Mouse (Mus musculus): ENCODE data around the gene Thrb. TPM values are rescaled to one million over a fixed set of nuclear protein-coding genes. Genes with fewer than 3 reads are reported as not detected.

Gene Thrb
- total and polyA plus RNA-seq, 3 experiments = not detected

DNA sequence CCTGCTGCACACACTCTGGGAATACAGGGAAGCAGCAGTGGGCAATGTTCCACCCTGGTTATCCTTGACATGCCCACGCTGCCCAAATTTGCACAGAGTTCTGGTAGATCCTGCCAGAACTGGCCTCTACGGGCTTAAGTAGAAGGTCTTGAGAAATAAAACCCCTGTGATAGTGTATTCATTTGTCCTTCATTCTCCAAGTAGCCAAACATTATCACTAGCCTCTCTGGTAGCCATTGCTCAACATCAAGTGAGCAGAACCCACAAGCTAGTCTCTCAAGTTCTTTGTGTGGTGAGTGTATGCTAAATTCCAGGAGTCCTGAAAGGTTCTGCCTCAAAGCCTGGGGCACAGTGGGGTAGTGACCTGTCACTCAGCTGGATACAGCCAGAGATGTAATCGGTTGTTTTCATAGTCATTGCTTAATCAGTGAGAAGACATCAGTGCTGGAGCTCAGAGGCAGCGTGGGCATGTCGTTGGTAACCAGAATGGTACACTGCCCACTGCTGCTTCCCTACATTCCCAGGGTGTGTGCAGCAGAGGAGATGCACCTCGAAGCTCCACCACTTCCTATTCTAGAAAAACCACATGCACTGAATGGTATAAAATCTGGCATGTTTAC, 203.8 kb downstream of the Thrb start:
- Histone ChIP-seq H3K4me1 (ENCODE audit: control insufficient read depth in 1 of 2, insufficient read depth in 2 of 2, low read length in 2 of 2) (no peaks in the 10 kb centered on the region), H3K79me2 (ENCODE audit: control insufficient read depth, insufficient read depth, low read length, poor library complexity) (no peaks in the 10 kb centered on the region), H3K27me3 (ENCODE audit: control insufficient read depth in 1 of 2, insufficient read depth in 2 of 2, low read length in 2 of 2) (no peaks in the 10 kb centered on the region), H3K9ac (ENCODE audit: control insufficient read depth, low read depth, low read length, poor library complexity, severe bottlenecking) (no peak overlapping the region), H3K9me3 (replicated peaks; ENCODE audit: insufficient read depth, low read length) (no peaks in the 10 kb centered on the region), H3K4me3 (ENCODE audit: control insufficient read depth in 1 of 2, insufficient read depth in 1 of 2, low read depth in 2 of 2, low read length in 2 of 2) (no peak overlapping the region), H3K36me3 (ENCODE audit: control insufficient read depth in 1 of 2, insufficient read depth in 2 of 2, low read length in 2 of 2) (no peaks in the 10 kb centered on the region), H3K27ac (ENCODE audit: control insufficient read depth, low read depth, low read length) (no peak overlapping the region)
- no peak for TF ChIP-seq USF2 (IDR thresholded peaks at IDR 0.05; ENCODE audit: borderline replicate concordance in 1 of 2, insufficient read depth in 1 of 2, low read depth in 1 of 2, low read length in 2 of 2)
- no peak for TF ChIP-seq USF1 (IDR thresholded peaks at IDR 0.05; ENCODE audit: low read depth, low read length)
- TF ChIP-seq SMC3 (IDR thresholded peaks at IDR 0.05; ENCODE audit: low read depth, low read length) = no peak
- DNase-seq (ENCODE audit: low read depth, low spot score) = no peak

DNA sequence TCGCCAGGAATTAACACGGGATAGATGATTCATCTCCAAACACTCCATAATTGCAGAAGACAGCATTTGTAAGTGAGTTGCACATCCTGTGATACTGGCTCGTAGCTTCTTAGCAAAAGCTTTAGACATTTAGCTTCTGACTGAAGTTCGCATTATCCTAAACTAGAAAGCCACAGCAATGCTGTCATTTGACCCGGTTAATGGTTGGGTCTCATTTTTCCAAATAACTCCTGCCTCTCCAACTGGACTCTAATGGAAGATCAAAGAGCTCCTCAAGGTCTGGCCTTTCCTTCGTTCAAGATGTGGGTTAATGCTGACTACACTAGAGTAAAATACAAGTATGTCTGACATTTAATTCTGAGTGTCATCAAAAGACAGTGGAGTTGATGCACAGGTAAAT, 208.3 kb downstream of the Thrb start:
- DNase-seq (ENCODE audit: low read depth, low spot score) = no peak

DNA sequence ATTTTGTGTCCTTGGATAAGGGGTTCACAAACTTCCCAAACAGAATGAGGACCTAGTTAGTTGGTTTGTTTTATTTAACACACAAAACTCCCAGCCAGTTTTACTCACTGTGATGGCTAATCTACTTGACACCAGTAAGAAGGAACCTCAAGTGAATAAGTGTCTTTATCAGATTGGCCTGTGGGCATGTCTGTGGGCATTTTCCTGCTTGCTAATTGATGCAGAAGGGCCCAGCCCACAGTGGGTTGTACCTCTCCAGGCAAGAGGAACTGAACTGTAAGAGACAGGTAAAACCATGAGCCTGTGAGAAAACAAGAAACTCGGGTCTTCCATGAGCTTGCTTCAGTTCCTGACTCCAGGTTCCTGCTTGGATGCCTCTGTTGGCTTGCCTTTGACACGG, 215.9 kb downstream of the Thrb start:
- Histone ChIP-seq H3K27ac (ENCODE audit: control insufficient read depth, low read depth, low read length) (no peak overlapping the region), H3K9ac (ENCODE audit: control insufficient read depth, low read depth, low read length, poor library complexity, severe bottlenecking) (no peak overlapping the region), H3K79me2 (ENCODE audit: control insufficient read depth, insufficient read depth, low read length, poor library complexity) (no peaks in the 10 kb centered on the region), H3K36me3 (ENCODE audit: control insufficient read depth in 1 of 2, insufficient read depth in 2 of 2, low read length in 2 of 2) (no peaks in the 10 kb centered on the region), H3K9me3 (replicated peaks; ENCODE audit: insufficient read depth, low read length) (no peaks in the 10 kb centered on the region), H3K4me3 (ENCODE audit: control insufficient read depth in 1 of 2, insufficient read depth in 1 of 2, low read depth in 2 of 2, low read length in 2 of 2) (no peak overlapping the region), H3K4me1 (ENCODE audit: control insufficient read depth in 1 of 2, insufficient read depth in 2 of 2, low read length in 2 of 2) (no peaks in the 10 kb centered on the region), H3K27me3 (ENCODE audit: control insufficient read depth in 1 of 2, insufficient read depth in 2 of 2, low read length in 2 of 2) (no peaks in the 10 kb centered on the region)
- DNase-seq (ENCODE audit: low read depth, low spot score) = no peak
- no peak for TF ChIP-seq MAX (IDR thresholded peaks at IDR 0.05; ENCODE audit: low read length)
- no peak for TF ChIP-seq GATA1 (IDR thresholded peaks at IDR 0.05; ENCODE audit: low read depth, low read length)
- no peak for TF ChIP-seq SIN3A (IDR thresholded peaks at IDR 0.05; ENCODE audit: low read length)
- TF ChIP-seq ZMIZ1 (IDR thresholded peaks at IDR 0.05; ENCODE audit: low read depth, low read length) = no peak
- no peak for TF ChIP-seq MEF2A (IDR thresholded peaks at IDR 0.05; ENCODE audit: extremely low read depth, insufficient replicate concordance, low read depth, low read length, poor library complexity, severe bottlenecking)
- no peak for TF ChIP-seq ELF1 (IDR thresholded peaks at IDR 0.05; ENCODE audit: low read depth, low read length)
- TF ChIP-seq E2F4 (IDR thresholded peaks at IDR 0.05; ENCODE audit: borderline replicate concordance, low read depth, low read length) = no peak
- TF ChIP-seq POLR2AphosphoS2 (IDR thresholded peaks at IDR 0.05; ENCODE audit: low read length) = no peak
- no peak for TF ChIP-seq MXI1 (IDR thresholded peaks at IDR 0.05; ENCODE audit: low read depth, low read length)
- no peak for TF ChIP-seq KAT2A (conservative IDR thresholded peaks at IDR 0.05; ENCODE audit: low read depth, low read length)
- no peak for TF ChIP-seq MAZ (IDR thresholded peaks at IDR 0.05; ENCODE audit: low read depth, low read length)
- no peak for TF ChIP-seq USF2 (IDR thresholded peaks at IDR 0.05; ENCODE audit: borderline replicate concordance in 1 of 2, insufficient read depth in 1 of 2, low read depth in 1 of 2, low read length in 2 of 2)
- no peak for TF ChIP-seq TCF12 (IDR thresholded peaks at IDR 0.05; ENCODE audit: low read depth, low read length)
- TF ChIP-seq BHLHE40 (IDR thresholded peaks at IDR 0.05; ENCODE audit: borderline replicate concordance, low read depth, low read length) = no peak
- no peak for TF ChIP-seq EP300 (IDR thresholded peaks at IDR 0.05; ENCODE audit: low read depth in 1 of 2, low read length in 2 of 2)

More for the DNA sequence above, 208.3 kb downstream of the Thrb start:
- no peaks in the 10 kb centered on the region for H3K36me3 ChIP-seq (ENCODE audit: control insufficient read depth in 1 of 2, insufficient read depth in 2 of 2, low read length in 2 of 2)
- H3K79me2 ChIP-seq (ENCODE audit: control insufficient read depth, insufficient read depth, low read length, poor library complexity) = no peaks in the 10 kb centered on the region
- no peak overlapping the region for H3K9ac ChIP-seq (ENCODE audit: control insufficient read depth, low read depth, low read length, poor library complexity, severe bottlenecking)
- no peak overlapping the region for H3K27ac ChIP-seq (ENCODE audit: control insufficient read depth, low read depth, low read length)
- TF ChIP-seq TAL1 (IDR thresholded peaks at IDR 0.05; ENCODE audit: low read length) (no peak), TBP (IDR thresholded peaks at IDR 0.05; ENCODE audit: low read depth, low read length) (no peak), CHD2 (IDR thresholded peaks at IDR 0.05; ENCODE audit: low read length) (no peak), POLR2A (IDR thresholded peaks at IDR 0.05; ENCODE audit: control insufficient read depth in 1 of 2, insufficient read depth in 1 of 2, low read depth in 1 of 2, low read length in 2 of 2, poor library complexity in 1 of 2) (no peak), SIN3A (IDR thresholded peaks at IDR 0.05; ENCODE audit: low read length) (no peak), CHD1 (IDR thresholded peaks at IDR 0.05; ENCODE audit: low read depth, low read length) (no peak), GATA1 (IDR thresholded peaks at IDR 0.05; ENCODE audit: low read depth, low read length) (no peak), SMC3 (IDR thresholded peaks at IDR 0.05; ENCODE audit: low read depth, low read length) (no peak), EP300 (IDR thresholded peaks at IDR 0.05; ENCODE audit: low read depth in 1 of 2, low read length in 2 of 2) (no peak), NELFE (IDR thresholded peaks at IDR 0.05; ENCODE audit: low read depth, low read length) (no peak), NRF1 (IDR thresholded peaks at IDR 0.05; ENCODE audit: insufficient read depth, low read depth, low read length, poor library complexity, severe bottlenecking) (no peak), ZMIZ1 (IDR thresholded peaks at IDR 0.05; ENCODE audit: low read depth, low read length) (no peak), USF2 (IDR thresholded peaks at IDR 0.05; ENCODE audit: borderline replicate concordance in 1 of 2, insufficient read depth in 1 of 2, low read depth in 1 of 2, low read length in 2 of 2) (no peak), MAX (IDR thresholded peaks at IDR 0.05; ENCODE audit: low read length) (no peak), MAZ (IDR thresholded peaks at IDR 0.05; ENCODE audit: low read depth, low read length) (no peak), USF1 (IDR thresholded peaks at IDR 0.05; ENCODE audit: low read depth, low read length) (no peak), POLR2AphosphoS5 (IDR thresholded peaks at IDR 0.05; ENCODE audit: borderline replicate concordance, low read depth, low read length) (no peak), ZNF384 (IDR thresholded peaks at IDR 0.05; ENCODE audit: low read depth, low read length) (no peak), ELF1 (IDR thresholded peaks at IDR 0.05; ENCODE audit: low read depth, low read length) (no peak), MYB (IDR thresholded peaks at IDR 0.05; ENCODE audit: low read depth, low read length) (no peak)
- H3K4me1 ChIP-seq (ENCODE audit: control insufficient read depth in 1 of 2, insufficient read depth in 2 of 2, low read length in 2 of 2) = no peaks in the 10 kb centered on the region
- H3K27me3 ChIP-seq (ENCODE audit: control insufficient read depth in 1 of 2, insufficient read depth in 2 of 2, low read length in 2 of 2) = no peaks in the 10 kb centered on the region
- H3K9me3 ChIP-seq (replicated peaks; ENCODE audit: insufficient read depth, low read length) = no peaks in the 10 kb centered on the region
- no peak overlapping the region for H3K4me3 ChIP-seq (ENCODE audit: control insufficient read depth in 1 of 2, insufficient read depth in 1 of 2, low read depth in 2 of 2, low read length in 2 of 2)
